Mouse (Mus musculus): ENCODE results near the gene Syce1l. TPM values are rescaled to one million over a fixed set of nuclear protein-coding genes. Genes with fewer than 3 reads are reported as not detected.

Syce1l gene
- polyA plus RNA-seq (2015; fragmentation: Nextera tagmentation; extraction: Ambion mirVana), result not detected in 2 replicates

- 93% methylated on average over 16 of the region's 16 CpGs for WGBS
Observed at GRCm38 (mm10) chr8:113642926-113643325, at the start of gene Syce1l. TSS of gene Syce1l (plus strand) at chr8:113643213.

GRCm38 (mm10) chr8:113598401-113598800 is 44.6 kb upstream of the Syce1l start:
- Histone ChIP-seq H3K4me2 (ENCODE audit: low read depth, low read length) (no peak overlapping the region), H3K27me3 (ENCODE audit: control insufficient read depth, insufficient read depth, low read depth, low read length) (no peaks in the 10 kb centered on the region), H3K27ac (ENCODE audit: low read length) (no peak overlapping the region), H3K9me3 (ENCODE audit: control insufficient read depth, low read length) (no peaks in the 10 kb centered on the region), H3K4me1 (replicated peaks; ENCODE audit: control insufficient read depth, insufficient read depth, low read length) (no peaks in the 10 kb centered on the region), H3K4me3 (ENCODE audit: low read length) (no peak overlapping the region), H3K9ac (ENCODE audit: low read length) (no peak overlapping the region), H3K36me3 (ENCODE audit: control insufficient read depth, insufficient read depth, low read length) (no peaks in the 10 kb centered on the region)
- WGBS, result 40% methylated on average over 3 of the region's 3 CpGs
- ATAC-seq (ENCODE audit: low read depth), result no peak

More at GRCm38 (mm10) chr8:113642926-113643325, at the start of gene Syce1l:
- Histone ChIP-seq H3K4me1 (replicated peaks; ENCODE audit: control insufficient read depth, insufficient read depth, low read length) (peaks cover 6% of the 10 kb centered on the region), H3K4me3 (ENCODE audit: low read length) (no peak within 1 kb of the TSS), H3K27ac (ENCODE audit: low read length) (no peak within 1 kb of the TSS), H3K36me3 (ENCODE audit: control insufficient read depth, insufficient read depth, low read length) (peaks cover 25% of the 10 kb centered on the region), H3K4me2 (ENCODE audit: low read depth, low read length) (no peak within 1 kb of the TSS), H3K9me3 (ENCODE audit: control insufficient read depth, low read length) (no peaks in the 10 kb centered on the region), H3K27me3 (ENCODE audit: control insufficient read depth, insufficient read depth, low read depth, low read length) (no peaks in the 10 kb centered on the region), H3K9ac (ENCODE audit: low read length) (no peak within 1 kb of the TSS)
- ATAC-seq (ENCODE audit: low read depth), result no peak

GRCm38 (mm10) chr8:113632634-113633033 is 10.4 kb upstream of the Syce1l start:
- Histone ChIP-seq H3K9ac (ENCODE audit: low read length) (no peak overlapping the region), H3K4me1 (replicated peaks; ENCODE audit: control insufficient read depth, insufficient read depth, low read length) (peaks cover 13% of the 10 kb centered on the region), H3K4me3 (ENCODE audit: low read length) (no peak overlapping the region), H3K27ac (ENCODE audit: low read length) (no peak overlapping the region), H3K4me2 (ENCODE audit: low read depth, low read length) (no peak overlapping the region), H3K36me3 (ENCODE audit: control insufficient read depth, insufficient read depth, low read length) (no peaks in the 10 kb centered on the region), H3K27me3 (ENCODE audit: control insufficient read depth, insufficient read depth, low read depth, low read length) (no peaks in the 10 kb centered on the region), H3K9me3 (ENCODE audit: control insufficient read depth, low read length) (no peaks in the 10 kb centered on the region)
- 6% methylated on average over 3 of the region's 3 CpGs for WGBS
- no peak for ATAC-seq (ENCODE audit: low read depth)

- H3K27ac ChIP-seq (ENCODE audit: low read length), result no peak overlapping the region
- H3K4me1 ChIP-seq (replicated peaks; ENCODE audit: control insufficient read depth, insufficient read depth, low read length), result peaks cover 13% of the 10 kb centered on the region
- no peaks in the 10 kb centered on the region for H3K27me3 ChIP-seq (ENCODE audit: control insufficient read depth, insufficient read depth, low read depth, low read length)
- H3K4me2 ChIP-seq (ENCODE audit: low read depth, low read length), result peak overlapping the region; percentile 61
- no peak for ATAC-seq (ENCODE audit: low read depth)
- peak overlapping the region; percentile 57 for H3K9ac ChIP-seq (ENCODE audit: low read length)
- peak overlapping the region; percentile 76 for H3K4me3 ChIP-seq (ENCODE audit: low read length)
- WGBS, result 19% methylated on average over 12 of the region's 12 CpGs
- H3K9me3 ChIP-seq (ENCODE audit: control insufficient read depth, low read length), result no peaks in the 10 kb centered on the region
- H3K36me3 ChIP-seq (ENCODE audit: control insufficient read depth, insufficient read depth, low read length), result peaks cover 7% of the 10 kb centered on the region
Observed at GRCm38 (mm10) chr8:113634161-113634560, 8.9 kb upstream of the Syce1l start.

- no peaks in the 10 kb centered on the region for H3K9me3 ChIP-seq (ENCODE audit: control insufficient read depth, low read length)
- peak within 1 kb of the TSS; percentile 76 for H3K4me3 ChIP-seq (ENCODE audit: low read length)
- ATAC-seq (ENCODE audit: low read depth), result peak; percentile 98
- under 1% methylated on average over 42 of the region's 42 CpGs for WGBS
- peaks cover 11% of the 10 kb centered on the region for H3K36me3 ChIP-seq (ENCODE audit: control insufficient read depth, insufficient read depth, low read length)
- H3K4me2 ChIP-seq (ENCODE audit: low read depth, low read length), result peak within 1 kb of the TSS; percentile 96
- no peaks in the 10 kb centered on the region for H3K27me3 ChIP-seq (ENCODE audit: control insufficient read depth, insufficient read depth, low read depth, low read length)
- H3K9ac ChIP-seq (ENCODE audit: low read length), result peak within 1 kb of the TSS; percentile 82
- peak within 1 kb of the TSS; percentile 98 for H3K27ac ChIP-seq (ENCODE audit: low read length)
- H3K4me1 ChIP-seq (replicated peaks; ENCODE audit: control insufficient read depth, insufficient read depth, low read length), result peaks cover 14% of the 10 kb centered on the region
Observed at GRCm38 (mm10) chr8:113634670-113635591, 8.1 kb upstream of the Syce1l start, which contains the start of gene Mon1b. TSS of gene Mon1b (plus strand) at chr8:113635587.

- peak overlapping the region; percentile 96 for H3K4me2 ChIP-seq (ENCODE audit: low read depth, low read length)
- H3K27ac ChIP-seq (ENCODE audit: low read length), result peak overlapping the region; percentile 98
- WGBS, result under 1% methylated on average over 44 of the region's 44 CpGs
- peaks cover 14% of the 10 kb centered on the region for H3K36me3 ChIP-seq (ENCODE audit: control insufficient read depth, insufficient read depth, low read length)
- peaks cover 16% of the 10 kb centered on the region for H3K4me1 ChIP-seq (replicated peaks; ENCODE audit: control insufficient read depth, insufficient read depth, low read length)
- H3K4me3 ChIP-seq (ENCODE audit: low read length), result peak overlapping the region; percentile 76
- ATAC-seq (ENCODE audit: low read depth), result peak; percentile 74
- H3K9me3 ChIP-seq (ENCODE audit: control insufficient read depth, low read length), result no peaks in the 10 kb centered on the region
- H3K27me3 ChIP-seq (ENCODE audit: control insufficient read depth, insufficient read depth, low read depth, low read length), result no peaks in the 10 kb centered on the region
- peak overlapping the region; percentile 82 for H3K9ac ChIP-seq (ENCODE audit: low read length)
Observed at GRCm38 (mm10) chr8:113635592-113636279, 7.3 kb upstream of the Syce1l start.

GRCm38 (mm10) chr8:113636280-113636628 is 6.8 kb upstream of the Syce1l start:
- H3K4me3 ChIP-seq (ENCODE audit: low read length), result peak overlapping the region; percentile 76
- peak overlapping the region; percentile 82 for H3K9ac ChIP-seq (ENCODE audit: low read length)
- H3K4me2 ChIP-seq (ENCODE audit: low read depth, low read length), result peak overlapping the region; percentile 96
- no peak for ATAC-seq (ENCODE audit: low read depth)
- 37% methylated on average over 5 of the region's 5 CpGs for WGBS
- no peak overlapping the region for H3K27ac ChIP-seq (ENCODE audit: low read length)
- no peaks in the 10 kb centered on the region for H3K9me3 ChIP-seq (ENCODE audit: control insufficient read depth, low read length)
- H3K27me3 ChIP-seq (ENCODE audit: control insufficient read depth, insufficient read depth, low read depth, low read length), result no peaks in the 10 kb centered on the region
- H3K4me1 ChIP-seq (replicated peaks; ENCODE audit: control insufficient read depth, insufficient read depth, low read length), result peaks cover 16% of the 10 kb centered on the region
- H3K36me3 ChIP-seq (ENCODE audit: control insufficient read depth, insufficient read depth, low read length), result peaks cover 14% of the 10 kb centered on the region

- no peak overlapping the region for H3K9ac ChIP-seq (ENCODE audit: low read length)
- no peak overlapping the region for H3K4me2 ChIP-seq (ENCODE audit: low read depth, low read length)
- peaks cover 25% of the 10 kb centered on the region for H3K36me3 ChIP-seq (ENCODE audit: control insufficient read depth, insufficient read depth, low read length)
- H3K9me3 ChIP-seq (ENCODE audit: control insufficient read depth, low read length), result no peaks in the 10 kb centered on the region
- H3K27ac ChIP-seq (ENCODE audit: low read length), result no peak overlapping the region; the same call in 1 of the 2 replicates
- no peaks in the 10 kb centered on the region for H3K27me3 ChIP-seq (ENCODE audit: control insufficient read depth, insufficient read depth, low read depth, low read length)
- WGBS, result 56% methylated on average over 8 of the region's 8 CpGs
- peaks cover 12% of the 10 kb centered on the region for H3K4me1 ChIP-seq (replicated peaks; ENCODE audit: control insufficient read depth, insufficient read depth, low read length)
- ATAC-seq (ENCODE audit: low read depth), result peak; percentile 47
- H3K4me3 ChIP-seq (ENCODE audit: low read length), result no peak overlapping the region
Observed at GRCm38 (mm10) chr8:113640357-113640756, 2.7 kb upstream of the Syce1l start.
